Mouse (Mus musculus): ENCODE results near the gene Dlg2.

DNA sequence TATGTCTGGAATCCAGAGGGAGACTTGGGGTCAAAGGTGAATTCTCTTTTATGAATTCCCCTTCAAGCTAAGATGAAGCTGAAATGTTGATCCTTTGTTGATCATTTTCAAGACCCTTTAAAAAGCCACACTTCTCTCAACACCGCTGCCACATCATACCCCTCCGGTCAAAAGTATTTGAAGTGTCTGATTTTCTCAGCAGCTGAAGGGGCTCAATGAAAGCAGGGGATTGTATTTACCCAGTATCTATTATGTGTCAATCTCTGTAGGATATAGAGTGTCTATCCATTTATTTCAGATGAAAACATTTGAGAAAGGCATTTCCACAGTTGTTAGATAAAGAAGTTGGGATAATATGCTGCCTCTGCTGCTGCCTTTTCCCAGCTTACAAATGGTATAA lies 1459.7 kb downstream of the Dlg2 start:
- no peak for TF ChIP-seq CTCF (IDR thresholded peaks at IDR 0.05; ENCODE audit: borderline replicate concordance, insufficient read depth, low read depth, low read length)
- no peak for TF ChIP-seq POLR2A (IDR thresholded peaks at IDR 0.05; ENCODE audit: borderline replicate concordance, insufficient read depth, low read length)
